Mouse (Mus musculus) neural tube, embryonic 13.5 days (tissue): ENCODE data around the gene Optc. TPM values are rescaled to one million over a fixed set of nuclear protein-coding genes. Genes with fewer than 3 reads are reported as not detected.
A peak's percentile ranks its signal among the peaks of the same experiment; 100 is the strongest.

Experiments
- ATAC-seq: fragments of 200-750 bp; cut with Nextera tagmentation; 2 replicates; pipeline ENCODE4 v1.8.0; 2017; ENCODE audit warnings: low read depth, mild to moderate bottlenecking, moderate TSS enrichment, moderate library complexity
- H3K27ac ChIP-seq: fragments of 300-500 bp; sonication (generic); replicated peaks from 2 replicates; pipeline ENCODE4 v1.5.1; 2015; ENCODE audit warnings: moderate library complexity, mild to moderate bottlenecking, inconsistent platforms
- H3K27me3 ChIP-seq: fragments of 300-500 bp; sonication (generic); 2 replicates; pipeline ENCODE4 v1.6.1; 2015; ENCODE audit warnings: mild to moderate bottlenecking, inconsistent platforms
- H3K36me3 ChIP-seq: fragments of 300-500 bp; sonication (generic); 2 replicates; pipeline ENCODE4 v1.6.1; 2015; ENCODE audit warnings: mild to moderate bottlenecking, inconsistent platforms
- H3K4me1 ChIP-seq: fragments of 300-500 bp; sonication (generic); replicated peaks from 2 replicates; pipeline ENCODE4 v1.6.1; 2015; ENCODE audit warnings: inconsistent platforms
- H3K4me2 ChIP-seq: fragments of 300-500 bp; sonication (generic); 2 replicates; pipeline ENCODE4 v1.6.1; 2015; ENCODE audit warnings: inconsistent platforms, mild to moderate bottlenecking, moderate library complexity
- H3K4me3 ChIP-seq: fragments of 300-500 bp; sonication (generic); 2 replicates; pipeline ENCODE4 v1.5.1; 2015; ENCODE audit warnings: mild to moderate bottlenecking, inconsistent platforms
- H3K9ac ChIP-seq: fragments of 300-500 bp; sonication (generic); 2 replicates; pipeline ENCODE4 v1.6.1; 2015; ENCODE audit warnings: moderate library complexity, mild to moderate bottlenecking, inconsistent platforms
- H3K9me3 ChIP-seq: fragments of 300-500 bp; sonication (generic); 2 replicates; pipeline ENCODE4 v1.6.1; 2016; ENCODE audit warnings: inconsistent platforms
- WGBS: fragments of 180-500 bp; shearing (Covaris S2); methylation state at CpG from one replicate; pipeline ENCODE4 v1.1.7; 2015; 5-methylcytosine and 5-hydroxymethylcytosine counted together
- polyA plus RNA-seq: library from polyadenylated mRNA; unstranded; fragments of >200 nt; fragmentation: Nextera tagmentation; extraction: Ambion mirVana; gene quantifications from 2 replicates; pipeline ENCODE4 v1.2.1, GENCODE M21; 2015

Gene Optc
- polyA plus RNA-seq, 1 experiment from 2014 or later: 2.4 TPM

- H3K4me2 ChIP-seq: no peak overlapping the region
- H3K9ac ChIP-seq: no peak overlapping the region
- peak overlapping the region; percentile 49 for H3K27ac ChIP-seq
- no peak overlapping the region for H3K4me3 ChIP-seq
- 58% methylated on average over 8 of the region's 8 CpGs for WGBS
- ATAC-seq: 0 out of 2 replicates have a peak, but pooled peaks have one; percentile 58
- H3K9me3 ChIP-seq: no peaks in the 10 kb centered on the region
- H3K27me3 ChIP-seq: 0 out of 2 replicates have a peak, but pooled peaks cover 2% of the 10 kb centered on the region
- H3K4me1 ChIP-seq: peaks cover 49% of the 10 kb centered on the region
- H3K36me3 ChIP-seq: no peaks in the 10 kb centered on the region
These were observed 8.0 kb upstream of the Optc start for GRCm38 (mm10) chr1:133915723-133916355.

GRCm38 (mm10) chr1:133915115-133915514 is 7.3 kb upstream of the Optc start:
- WGBS: 90% methylated on average over 13 of the region's 13 CpGs
- H3K36me3 ChIP-seq: no peaks in the 10 kb centered on the region
- no peaks in the 10 kb centered on the region for H3K9me3 ChIP-seq
- no peak overlapping the region for H3K4me2 ChIP-seq
- no peak overlapping the region for H3K27ac ChIP-seq
- H3K27me3 ChIP-seq: 0 out of 2 replicates have a peak, but pooled peaks cover 2% of the 10 kb centered on the region
- no peak overlapping the region for H3K4me3 ChIP-seq
- no peak for ATAC-seq
- peaks cover 43% of the 10 kb centered on the region for H3K4me1 ChIP-seq
- no peak overlapping the region for H3K9ac ChIP-seq

- no peak overlapping the region for H3K4me2 ChIP-seq
- no peak for ATAC-seq
- 0 out of 2 replicates have a peak, but pooled peaks cover 2% of the 10 kb centered on the region for H3K27me3 ChIP-seq
- H3K4me1 ChIP-seq: peaks cover 39% of the 10 kb centered on the region
- H3K27ac ChIP-seq: no peak overlapping the region
- no peaks in the 10 kb centered on the region for H3K9me3 ChIP-seq
- no peak overlapping the region for H3K9ac ChIP-seq
- H3K4me3 ChIP-seq: no peak overlapping the region
- no peaks in the 10 kb centered on the region for H3K36me3 ChIP-seq
- WGBS: 74% methylated on average over 6 of the region's 6 CpGs
These were observed 5.2 kb upstream of the Optc start for GRCm38 (mm10) chr1:133913018-133913417.

GRCm38 (mm10) chr1:133911456-133911855 is 3.7 kb upstream of the Optc start:
- Histone ChIP-seq H3K4me3 (no peak overlapping the region), H3K36me3 (no peaks in the 10 kb centered on the region), H3K4me2 (no peak overlapping the region), H3K9me3 (no peaks in the 10 kb centered on the region), H3K27me3 (0 out of 2 replicates have a peak, but pooled peaks cover 7% of the 10 kb centered on the region), H3K4me1 (peaks cover 40% of the 10 kb centered on the region), H3K27ac (no peak overlapping the region), H3K9ac (no peak overlapping the region)
- 28% methylated on average over 4 of the region's 4 CpGs for WGBS
- no peak for ATAC-seq

- Histone ChIP-seq H3K36me3 (no peaks in the 10 kb centered on the region), H3K9ac (no peak overlapping the region), H3K4me1 (peaks cover 40% of the 10 kb centered on the region), H3K27me3 (0 out of 2 replicates have a peak, but pooled peaks cover 10% of the 10 kb centered on the region), H3K9me3 (no peaks in the 10 kb centered on the region), H3K4me2 (no peak overlapping the region), H3K4me3 (no peak overlapping the region), H3K27ac (no peak overlapping the region)
- WGBS: 69% methylated on average over 4 of the region's 4 CpGs
- no peak for ATAC-seq
These were observed 3.2 kb upstream of the Optc start for GRCm38 (mm10) chr1:133911008-133911407.

GRCm38 (mm10) chr1:133910108-133910507 is 2.3 kb upstream of the Optc start:
- Histone ChIP-seq H3K36me3 (no peaks in the 10 kb centered on the region), H3K4me3 (no peak overlapping the region), H3K9me3 (no peaks in the 10 kb centered on the region), H3K27ac (no peak overlapping the region), H3K4me2 (no peak overlapping the region), H3K9ac (no peak overlapping the region), H3K27me3 (0 out of 2 replicates have a peak, but pooled peaks cover 10% of the 10 kb centered on the region), H3K4me1 (peaks cover 37% of the 10 kb centered on the region)
- 88% methylated on average over 7 of the region's 7 CpGs for WGBS
- no peak for ATAC-seq

- Histone ChIP-seq H3K27me3 (0 out of 2 replicates have a peak, but pooled peaks cover 10% of the 10 kb centered on the region), H3K27ac (peak overlapping the region; percentile 86), H3K4me1 (peaks cover 37% of the 10 kb centered on the region), H3K4me3 (peak overlapping the region; percentile 42), H3K9ac (peak overlapping the region; percentile 75), H3K9me3 (no peaks in the 10 kb centered on the region), H3K4me2 (peak overlapping the region; percentile 81), H3K36me3 (no peaks in the 10 kb centered on the region)
- 13% methylated on average over 27 of the region's 27 CpGs for WGBS
- ATAC-seq: peak; percentile 2
These were observed 1.1 kb upstream of the Optc start for GRCm38 (mm10) chr1:133908659-133909575.

GRCm38 (mm10) chr1:133906420-133906819 is 1.4 kb downstream of the Optc start:
- Histone ChIP-seq H3K27me3 (0 out of 2 replicates have a peak, but pooled peaks cover 10% of the 10 kb centered on the region), H3K4me2 (no peak overlapping the region), H3K9ac (no peak overlapping the region), H3K36me3 (no peaks in the 10 kb centered on the region), H3K4me1 (peaks cover 37% of the 10 kb centered on the region), H3K9me3 (no peaks in the 10 kb centered on the region), H3K4me3 (no peak overlapping the region), H3K27ac (no peak overlapping the region)
- no peak for ATAC-seq
- 64% methylated on average over 12 of the region's 12 CpGs for WGBS

GRCm38 (mm10) chr1:133900825-133901224 is 7.0 kb downstream of the Optc start:
- no peak overlapping the region for H3K9ac ChIP-seq
- no peak overlapping the region for H3K4me2 ChIP-seq
- H3K27ac ChIP-seq: no peak overlapping the region
- H3K4me1 ChIP-seq: peaks cover 3% of the 10 kb centered on the region
- H3K9me3 ChIP-seq: no peaks in the 10 kb centered on the region
- H3K4me3 ChIP-seq: no peak overlapping the region
- WGBS: 66% methylated on average over 9 of the region's 9 CpGs
- no peak for ATAC-seq
- H3K27me3 ChIP-seq: no peaks in the 10 kb centered on the region
- no peaks in the 10 kb centered on the region for H3K36me3 ChIP-seq

- no peaks in the 10 kb centered on the region for H3K27me3 ChIP-seq
- ATAC-seq: no peak
- no peak overlapping the region for H3K4me3 ChIP-seq
- 0 out of 2 replicates have a peak overlapping the region, but pooled peaks have one; percentile 46 for H3K9ac ChIP-seq
- no peaks in the 10 kb centered on the region for H3K36me3 ChIP-seq
- peaks cover 7% of the 10 kb centered on the region for H3K4me1 ChIP-seq
- WGBS: 77% methylated on average over 9 of the region's 9 CpGs
- no peak overlapping the region for H3K4me2 ChIP-seq
- no peaks in the 10 kb centered on the region for H3K9me3 ChIP-seq
- H3K27ac ChIP-seq: no peak overlapping the region
These were observed 8.7 kb downstream of the Optc start for GRCm38 (mm10) chr1:133899043-133899542.

- H3K4me3 ChIP-seq: no peak overlapping the region
- no peak for ATAC-seq
- H3K27me3 ChIP-seq: no peaks in the 10 kb centered on the region
- peaks cover 21% of the 10 kb centered on the region for H3K4me1 ChIP-seq
- WGBS: 73% methylated on average over 6 of the region's 6 CpGs
- H3K9ac ChIP-seq: no peak overlapping the region
- no peaks in the 10 kb centered on the region for H3K9me3 ChIP-seq
- no peaks in the 10 kb centered on the region for H3K36me3 ChIP-seq
- no peak overlapping the region for H3K27ac ChIP-seq
- H3K4me2 ChIP-seq: no peak overlapping the region
These were observed 10.5 kb downstream of the Optc start for GRCm38 (mm10) chr1:133897293-133897692.

- no peak overlapping the region for H3K4me2 ChIP-seq
- peaks cover 78% of the 10 kb centered on the region for H3K4me1 ChIP-seq
- ATAC-seq: no peak
- peaks cover 4% of the 10 kb centered on the region for H3K27me3 ChIP-seq
- 26% methylated on average over 5 of the region's 5 CpGs for WGBS
- no peak overlapping the region for H3K27ac ChIP-seq
- H3K9me3 ChIP-seq: no peaks in the 10 kb centered on the region
- H3K9ac ChIP-seq: no peak overlapping the region
- H3K36me3 ChIP-seq: no peaks in the 10 kb centered on the region
- no peak overlapping the region for H3K4me3 ChIP-seq
These were observed 16.3 kb downstream of the Optc start for GRCm38 (mm10) chr1:133891489-133891888.
